Mouse (Mus musculus): ENCODE data around the gene Srrm3. TPM values are rescaled to one million over a fixed set of nuclear protein-coding genes. Genes with fewer than 3 reads are reported as not detected.

The Srrm3 gene
- polyA plus RNA-seq, 1 experiment from 2014 or later = 0.91 TPM

DNA sequence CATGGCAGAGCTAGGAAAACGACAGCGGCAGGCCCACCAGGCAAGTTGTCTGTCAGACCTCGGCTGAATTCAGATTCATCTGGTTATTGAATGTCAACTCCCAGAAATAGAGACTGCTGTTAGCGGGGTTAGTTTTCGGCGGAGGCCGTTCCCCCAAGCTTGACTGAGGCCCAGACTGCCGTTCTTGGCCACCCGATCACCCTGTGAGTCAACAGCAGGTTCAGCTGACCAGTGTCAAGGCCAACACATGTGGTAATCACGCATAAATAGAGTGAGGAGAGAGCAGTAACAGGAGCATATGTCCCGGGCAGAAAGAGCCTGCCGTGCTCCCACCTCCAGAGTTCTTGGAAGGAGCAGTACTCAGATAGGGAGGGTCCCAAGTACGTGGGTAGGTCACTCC is 100.6 kb downstream of the Srrm3 start:
- H3K36me3 ChIP-seq (ENCODE audit: control insufficient read depth, insufficient read depth) = peaks cover 32% of the 10 kb centered on the region

DNA sequence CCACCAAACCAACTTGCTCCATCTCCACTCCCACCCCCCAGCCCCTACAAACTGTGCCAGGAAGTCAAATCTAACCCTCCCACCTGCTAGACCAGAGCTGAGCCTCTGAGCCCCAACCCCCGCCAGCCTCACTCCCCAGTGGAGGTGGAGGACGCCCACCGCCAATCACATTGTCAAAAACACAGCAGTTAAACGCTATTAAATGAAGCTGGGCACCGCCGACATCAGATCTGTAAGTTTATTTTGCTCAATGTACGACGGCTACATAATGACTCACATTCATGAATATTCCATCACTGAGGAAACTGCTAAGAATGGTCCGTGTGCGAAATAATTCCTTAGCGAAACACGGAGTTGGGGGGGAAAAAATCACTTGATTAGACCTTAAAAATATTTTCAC is 101.5 kb downstream of the Srrm3 start:
- ATAC-seq = no peak
- Histone ChIP-seq H3K36me3 (ENCODE audit: control insufficient read depth, insufficient read depth) (peaks cover 32% of the 10 kb centered on the region), H3K9me3 (ENCODE audit: control insufficient read depth) (no peaks in the 10 kb centered on the region), H3K27me3 (replicated peaks; ENCODE audit: control insufficient read depth, insufficient read depth, low read length) (no peaks in the 10 kb centered on the region), H3K4me2 (replicated peaks; ENCODE audit: low read depth) (no peak overlapping the region), H3K4me3 (ENCODE audit: low read depth, low read length) (no peak overlapping the region), H3K9ac (ENCODE audit: low read depth, low read length) (no peak overlapping the region), H3K4me1 (replicated peaks; ENCODE audit: control insufficient read depth, insufficient read depth, low read length) (no peaks in the 10 kb centered on the region), H3K27ac (ENCODE audit: low read depth, low read length) (no peak overlapping the region)
- WGBS = 81% methylated on average over 12 of the region's 12 CpGs
- TF ChIP-seq CTCF (IDR thresholded peaks at IDR 0.05; ENCODE audit: low read depth) = no peak

More for the DNA sequence above, 100.6 kb downstream of the Srrm3 start:
- no peak for TF ChIP-seq CTCF (IDR thresholded peaks at IDR 0.05; ENCODE audit: low read depth)
- Histone ChIP-seq H3K27ac (ENCODE audit: low read depth, low read length) (no peak overlapping the region), H3K9ac (ENCODE audit: low read depth, low read length) (no peak overlapping the region), H3K4me3 (ENCODE audit: low read depth, low read length) (no peak overlapping the region), H3K4me2 (replicated peaks; ENCODE audit: low read depth) (no peak overlapping the region), H3K9me3 (ENCODE audit: control insufficient read depth) (no peaks in the 10 kb centered on the region), H3K27me3 (replicated peaks; ENCODE audit: control insufficient read depth, insufficient read depth, low read length) (no peaks in the 10 kb centered on the region), H3K4me1 (replicated peaks; ENCODE audit: control insufficient read depth, insufficient read depth, low read length) (no peaks in the 10 kb centered on the region)
- ATAC-seq = no peak
- WGBS = 69% methylated on average over 13 of the region's 13 CpGs

DNA sequence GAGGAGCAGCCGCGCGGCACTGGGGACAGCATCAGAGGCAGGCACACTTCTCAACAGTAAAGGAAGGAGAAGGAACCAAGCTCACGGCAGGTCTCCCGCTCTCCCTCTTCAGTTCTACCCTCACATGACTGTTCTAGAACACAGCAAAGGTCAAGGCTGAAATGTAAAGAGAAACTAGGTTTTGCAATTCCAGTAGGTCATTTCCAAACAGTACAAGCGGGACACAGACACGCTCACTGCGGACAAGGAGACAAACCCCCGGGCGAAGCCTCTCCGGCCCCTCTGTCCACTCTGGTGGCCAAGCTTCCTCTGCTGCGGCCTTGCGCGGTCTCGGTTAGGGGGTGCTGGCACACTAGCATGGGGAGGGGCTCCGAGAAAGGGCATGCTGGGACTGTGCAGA is 102.3 kb downstream of the Srrm3 start:
- TF ChIP-seq CTCF (IDR thresholded peaks at IDR 0.05; ENCODE audit: low read depth) = no peak
- Histone ChIP-seq H3K9me3 (ENCODE audit: control insufficient read depth) (no peaks in the 10 kb centered on the region), H3K36me3 (ENCODE audit: control insufficient read depth, insufficient read depth) (peaks cover 34% of the 10 kb centered on the region), H3K4me1 (replicated peaks; ENCODE audit: control insufficient read depth, insufficient read depth, low read length) (no peaks in the 10 kb centered on the region), H3K27me3 (replicated peaks; ENCODE audit: control insufficient read depth, insufficient read depth, low read length) (no peaks in the 10 kb centered on the region), H3K27ac (ENCODE audit: low read depth, low read length) (no peak overlapping the region), H3K4me2 (replicated peaks; ENCODE audit: low read depth) (no peak overlapping the region), H3K4me3 (ENCODE audit: low read depth, low read length) (no peak overlapping the region), H3K9ac (ENCODE audit: low read depth, low read length) (no peak overlapping the region)
- no peak for ATAC-seq
- 86% methylated on average over 16 of the region's 16 CpGs for WGBS

DNA sequence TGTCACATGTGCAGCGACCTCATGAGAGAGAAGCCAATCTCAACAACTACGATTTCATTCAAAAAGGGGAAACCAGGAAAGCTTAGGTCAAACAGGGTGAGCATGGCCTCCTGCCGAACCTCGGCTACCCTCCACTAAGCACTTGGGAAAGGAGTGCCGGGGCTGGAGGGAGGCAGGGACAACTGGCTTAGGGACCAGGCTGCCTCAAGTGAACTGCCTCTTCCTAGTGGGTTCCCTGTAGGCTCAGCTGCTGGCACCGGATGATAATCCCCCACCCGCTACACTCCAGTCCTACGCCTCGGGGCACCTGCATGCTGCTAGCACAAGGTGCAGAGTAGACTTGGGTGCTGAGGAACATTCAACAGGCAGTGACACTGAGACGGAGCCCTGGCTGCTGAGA is 103.0 kb downstream of the Srrm3 start:
- TF ChIP-seq CTCF (IDR thresholded peaks at IDR 0.05; ENCODE audit: low read depth) = no peak
- no peak for ATAC-seq
- Histone ChIP-seq H3K4me2 (replicated peaks; ENCODE audit: low read depth) (no peak overlapping the region), H3K4me3 (ENCODE audit: low read depth, low read length) (no peak overlapping the region), H3K27me3 (replicated peaks; ENCODE audit: control insufficient read depth, insufficient read depth, low read length) (no peaks in the 10 kb centered on the region), H3K9ac (ENCODE audit: low read depth, low read length) (no peak overlapping the region), H3K27ac (ENCODE audit: low read depth, low read length) (no peak overlapping the region; the same call in 1 of the 2 replicates), H3K4me1 (replicated peaks; ENCODE audit: control insufficient read depth, insufficient read depth, low read length) (no peaks in the 10 kb centered on the region), H3K9me3 (ENCODE audit: control insufficient read depth) (no peaks in the 10 kb centered on the region), H3K36me3 (ENCODE audit: control insufficient read depth, insufficient read depth) (peaks cover 36% of the 10 kb centered on the region)
- WGBS = 82% methylated on average over 10 of the region's 10 CpGs

DNA sequence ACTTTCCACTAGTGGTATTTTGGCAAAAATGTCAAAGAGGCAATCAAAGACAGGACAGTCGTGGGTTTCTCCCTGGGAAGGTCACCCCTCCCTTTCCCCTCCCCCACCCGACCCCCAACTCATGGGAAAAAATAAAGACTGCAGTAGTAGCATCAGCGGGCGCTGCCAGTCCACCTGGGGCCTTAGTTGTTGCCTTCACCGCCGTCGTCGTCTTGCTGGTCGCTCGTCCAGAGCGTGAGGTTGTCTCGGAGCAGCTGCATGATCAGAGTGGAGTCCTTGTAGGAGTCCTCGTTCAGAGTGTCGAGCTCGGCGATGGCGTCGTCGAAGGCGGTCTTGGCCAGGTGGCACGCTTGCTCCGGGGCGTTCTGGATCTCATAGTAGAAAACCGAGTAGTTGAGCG is 104.1 kb downstream of the Srrm3 start:
- Histone ChIP-seq H3K9me3 (ENCODE audit: control insufficient read depth) (no peaks in the 10 kb centered on the region), H3K27me3 (replicated peaks; ENCODE audit: control insufficient read depth, insufficient read depth, low read length) (no peaks in the 10 kb centered on the region), H3K4me2 (replicated peaks; ENCODE audit: low read depth) (no peak overlapping the region), H3K27ac (ENCODE audit: low read depth, low read length) (no peak overlapping the region), H3K36me3 (ENCODE audit: control insufficient read depth, insufficient read depth) (peaks cover 36% of the 10 kb centered on the region), H3K4me3 (ENCODE audit: low read depth, low read length) (no peak overlapping the region), H3K4me1 (replicated peaks; ENCODE audit: control insufficient read depth, insufficient read depth, low read length) (no peaks in the 10 kb centered on the region), H3K9ac (ENCODE audit: low read depth, low read length) (no peak overlapping the region)
- TF ChIP-seq CTCF (IDR thresholded peaks at IDR 0.05; ENCODE audit: low read depth) = no peak
- 92% methylated on average over 25 of the region's 25 CpGs for WGBS
- ATAC-seq = no peak

DNA sequence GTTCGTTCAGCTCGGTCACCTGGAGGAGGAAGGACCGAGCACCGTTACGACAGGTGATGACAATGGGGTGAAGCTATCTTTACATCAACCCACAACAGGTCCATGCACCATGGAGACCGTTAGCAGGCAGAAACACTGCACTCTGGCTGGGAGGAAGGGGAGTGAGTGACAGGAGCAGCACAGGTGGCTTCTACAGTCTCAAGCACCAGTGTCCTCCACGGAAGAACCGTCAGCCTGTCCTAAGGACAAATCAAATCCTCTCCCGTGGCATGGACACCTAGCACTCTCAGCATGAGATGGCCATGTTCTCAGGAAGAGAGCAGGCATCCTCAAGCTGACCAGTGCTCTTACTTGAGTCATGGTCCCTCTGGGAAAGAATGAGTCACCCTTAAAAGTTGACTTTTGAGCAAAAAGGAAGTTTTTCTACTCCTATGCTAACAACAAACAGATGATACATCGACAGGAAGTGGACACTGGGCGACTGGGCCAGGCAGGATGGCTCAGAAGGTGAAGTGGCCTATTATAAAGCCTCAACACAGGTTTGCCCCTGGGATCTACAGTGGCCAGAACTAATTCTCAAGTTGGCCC is 105.0 kb downstream of the Srrm3 start:
- no peak for ATAC-seq
- Histone ChIP-seq H3K36me3 (ENCODE audit: control insufficient read depth, insufficient read depth) (peaks cover 36% of the 10 kb centered on the region), H3K27me3 (replicated peaks; ENCODE audit: control insufficient read depth, insufficient read depth, low read length) (no peaks in the 10 kb centered on the region), H3K9ac (ENCODE audit: low read depth, low read length) (no peak overlapping the region), H3K4me2 (replicated peaks; ENCODE audit: low read depth) (no peak overlapping the region), H3K9me3 (ENCODE audit: control insufficient read depth) (no peaks in the 10 kb centered on the region), H3K4me3 (ENCODE audit: low read depth, low read length) (no peak overlapping the region), H3K27ac (ENCODE audit: low read depth, low read length) (no peak overlapping the region), H3K4me1 (replicated peaks; ENCODE audit: control insufficient read depth, insufficient read depth, low read length) (no peaks in the 10 kb centered on the region)
- 86% methylated on average over 11 of the region's 11 CpGs for WGBS
- TF ChIP-seq CTCF (IDR thresholded peaks at IDR 0.05; ENCODE audit: low read depth) = no peak

DNA sequence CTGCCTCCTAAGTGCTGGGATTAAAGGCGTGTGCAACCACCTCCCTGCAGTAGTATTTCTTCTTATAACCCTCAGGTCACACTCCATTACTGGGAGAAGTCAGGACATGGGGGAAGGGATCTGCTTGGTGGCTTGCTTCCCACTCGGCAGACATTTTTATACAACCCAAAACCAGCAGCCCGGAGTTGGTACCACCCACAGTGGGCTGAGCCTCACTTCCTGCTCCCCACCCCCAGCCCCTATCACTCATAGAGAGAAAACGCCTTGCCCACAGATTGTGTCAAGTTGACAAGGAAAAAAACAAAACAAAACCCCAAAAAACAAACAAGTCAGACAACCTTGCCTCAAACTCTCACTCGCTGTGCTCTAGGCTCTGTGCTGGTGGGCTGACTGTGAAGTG is 106.5 kb downstream of the Srrm3 start:
- H3K27ac ChIP-seq (ENCODE audit: low read depth, low read length) = no peak overlapping the region
- H3K36me3 ChIP-seq (ENCODE audit: control insufficient read depth, insufficient read depth) = peaks cover 36% of the 10 kb centered on the region
- no peak overlapping the region for H3K4me3 ChIP-seq (ENCODE audit: low read depth, low read length)
- no peak overlapping the region for H3K4me2 ChIP-seq (replicated peaks; ENCODE audit: low read depth)
- no peaks in the 10 kb centered on the region for H3K27me3 ChIP-seq (replicated peaks; ENCODE audit: control insufficient read depth, insufficient read depth, low read length)
- 74% methylated on average over 5 of the region's 5 CpGs for WGBS
- TF ChIP-seq CTCF (IDR thresholded peaks at IDR 0.05; ENCODE audit: low read depth) = no peak
- ATAC-seq = no peak
- no peaks in the 10 kb centered on the region for H3K4me1 ChIP-seq (replicated peaks; ENCODE audit: control insufficient read depth, insufficient read depth, low read length)
- H3K9ac ChIP-seq (ENCODE audit: low read depth, low read length) = no peak overlapping the region
- no peaks in the 10 kb centered on the region for H3K9me3 ChIP-seq (ENCODE audit: control insufficient read depth)

All from intestine, postnatal 0 days (tissue).